Mouse (Mus musculus) kidney, adult 2 months (tissue): Measurements from ENCODE around the gene Cbfa2t3.

Experiments
- CTCF ChIP-seq: fragments of 200-500 bp; conservative IDR thresholded peaks from 2 replicates; pipeline ENCODE4 v1.5.1; 2011; ENCODE audit warnings: low read depth, mild to moderate bottlenecking, control low read depth, low read length, moderate library complexity, mixed read lengths; ENCODE audit not compliant: insufficient read depth, insufficient read length
- POLR2A ChIP-seq: fragments of 200-500 bp; IDR thresholded peaks from one replicate; pipeline ENCODE4 v1.6.1; 2011; ENCODE audit warnings: low read depth, low read length, control low read depth

DNA sequence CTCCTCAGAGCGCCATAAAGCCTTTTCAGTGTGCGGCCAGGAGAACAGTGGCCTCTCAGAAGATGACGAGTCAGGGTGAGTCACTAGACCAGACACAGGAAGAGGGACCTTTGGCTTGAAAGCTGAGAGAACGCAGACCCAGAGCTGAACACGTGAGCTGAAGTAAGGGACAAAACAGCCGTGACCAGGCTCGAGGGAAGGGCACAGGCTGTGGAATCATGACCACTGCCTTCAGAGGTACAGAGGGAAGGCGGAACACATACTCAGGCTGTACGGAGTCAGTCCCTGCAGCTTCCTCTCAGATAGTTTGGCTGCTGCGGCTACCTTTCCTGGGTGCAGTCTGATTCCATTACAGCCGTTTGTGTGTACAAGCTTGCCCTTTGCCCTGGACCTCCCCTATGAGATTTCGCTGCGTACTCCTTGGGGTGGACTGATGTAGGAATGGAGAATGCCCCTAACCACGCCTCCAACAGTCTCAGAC, 113.5 kb downstream of the Cbfa2t3 start:
- TF ChIP-seq CTCF (no peak), POLR2A (no peak)
